Mouse (Mus musculus): Measurements from ENCODE around the gene Rrp1.
"Not testable (repeated sequence)": the region's sequence is repeated elsewhere in the genome, so short reads cannot be mapped to it uniquely, and the experiment has no call there.

Gene Rrp1

DNA sequence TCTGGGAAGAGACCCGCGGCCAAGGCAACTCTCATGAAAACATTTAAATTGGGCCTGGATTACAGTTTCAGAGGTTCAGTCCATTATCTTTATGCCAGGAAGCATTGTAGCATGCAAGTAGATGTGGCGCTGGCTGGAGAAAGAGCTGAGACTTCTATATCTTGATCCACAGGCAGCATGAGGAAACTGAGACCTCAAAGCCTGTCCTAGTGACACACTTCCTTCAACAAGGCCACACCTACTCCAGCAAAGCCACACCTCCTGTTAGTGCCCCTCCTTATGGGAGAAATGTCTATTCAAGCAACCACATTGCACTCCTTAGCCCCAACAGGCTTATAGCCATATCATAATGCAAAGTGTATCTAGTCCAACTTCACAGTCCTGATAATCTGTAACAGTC, 9.8 kb upstream of the Rrp1 start:
- no peak for DNase-seq

DNA sequence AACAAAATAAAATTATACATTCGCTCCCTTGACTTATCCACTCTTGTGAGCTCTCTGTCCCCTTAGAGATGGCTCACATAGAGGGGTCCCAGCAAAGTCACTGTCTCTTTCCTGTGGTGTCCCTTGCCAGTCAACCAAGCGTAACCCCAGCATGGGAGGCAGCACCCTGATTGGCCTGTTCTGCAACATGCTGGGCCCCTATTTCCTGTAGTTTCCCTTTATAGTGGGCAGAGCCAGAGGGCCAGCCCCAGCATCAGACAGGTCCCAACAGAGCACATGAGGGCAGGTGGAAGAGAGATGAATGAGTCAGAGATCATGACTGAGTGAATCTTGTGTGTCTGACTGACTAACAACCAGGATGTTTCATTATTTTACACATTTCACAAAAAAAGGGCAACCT, 8.1 kb upstream of the Rrp1 start:
- DNase-seq, result no peak

DNA sequence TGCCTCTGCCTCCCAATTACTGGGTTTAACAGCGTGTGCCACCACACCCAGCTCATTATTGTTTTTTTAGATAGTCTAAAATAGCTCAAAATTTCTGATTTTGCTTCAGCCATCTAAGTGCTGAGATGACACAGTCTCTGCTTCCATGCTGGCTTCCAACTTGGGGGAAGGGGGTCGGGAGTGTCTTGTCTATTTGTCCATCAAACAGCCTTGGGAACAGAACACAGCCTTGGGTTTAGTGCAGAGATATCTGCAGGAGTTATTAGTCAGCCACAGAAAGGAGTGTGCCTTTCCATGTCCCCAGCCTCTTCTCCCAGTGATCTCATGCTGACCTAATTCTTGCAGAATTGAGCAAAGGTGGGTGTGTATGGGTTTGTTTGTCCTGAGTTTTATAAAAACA, 5.9 kb upstream of the Rrp1 start:
- no peak for DNase-seq

DNA sequence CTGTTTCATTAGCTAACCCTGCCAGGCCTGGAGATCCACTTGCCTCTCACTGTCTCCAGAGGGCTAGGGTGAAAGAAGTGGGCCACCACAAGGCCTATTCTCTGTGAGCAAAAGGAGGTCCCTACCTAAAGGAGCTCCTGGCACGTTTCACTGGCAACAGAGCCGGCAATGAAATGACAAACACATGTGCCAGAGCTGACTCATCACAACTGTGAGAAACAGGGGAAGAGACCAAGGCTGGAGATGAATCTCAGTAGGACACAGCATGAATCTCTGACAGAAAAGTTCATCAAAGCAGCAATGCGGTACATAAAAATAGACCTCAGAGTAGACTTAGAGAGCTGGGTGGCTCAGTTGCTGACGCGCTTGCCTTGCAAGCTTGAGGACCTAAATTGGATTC, 5.0 kb upstream of the Rrp1 start:
- DNase-seq, result no peak

DNA sequence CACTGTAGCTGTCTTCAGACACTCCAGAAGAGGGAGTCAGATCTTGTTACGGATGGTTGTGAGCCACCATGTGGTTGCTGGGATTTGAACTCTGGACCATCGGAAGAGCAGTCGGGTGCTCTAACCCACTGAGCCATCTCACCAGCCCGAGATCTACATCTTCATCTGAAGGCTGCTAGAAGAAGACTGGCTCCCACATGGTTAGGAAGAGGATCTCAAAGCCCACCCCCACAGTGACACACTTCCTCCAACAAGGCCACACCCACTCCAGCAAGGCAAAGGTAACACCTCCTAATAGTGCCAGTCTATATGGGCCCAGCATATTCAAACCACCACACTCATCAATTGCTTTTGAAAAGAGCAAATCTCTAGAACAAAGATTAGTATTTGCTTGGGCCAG, 2.1 kb upstream of the Rrp1 start:
- DNase-seq, result not testable (repeated sequence)

DNA sequence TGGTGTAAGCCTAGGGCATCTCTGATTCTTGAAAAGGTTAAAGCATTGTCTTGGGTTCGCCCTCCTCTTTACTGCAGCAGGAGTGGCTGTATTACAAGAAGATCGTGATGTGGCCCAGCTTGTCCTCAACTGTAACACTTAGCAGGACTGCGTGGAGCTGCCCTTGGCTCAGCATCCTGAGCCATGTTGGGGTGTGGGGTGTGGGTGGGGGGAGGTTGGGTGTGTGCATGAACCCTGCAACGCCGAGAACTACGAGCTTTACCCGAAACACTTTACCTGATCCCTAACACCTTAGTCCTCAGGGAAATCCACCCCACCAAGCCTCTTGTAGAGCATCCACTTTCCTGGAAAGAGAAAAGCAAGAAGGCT, 293 bp upstream of the Rrp1 start:
- DNase-seq, result no peak

DNA sequence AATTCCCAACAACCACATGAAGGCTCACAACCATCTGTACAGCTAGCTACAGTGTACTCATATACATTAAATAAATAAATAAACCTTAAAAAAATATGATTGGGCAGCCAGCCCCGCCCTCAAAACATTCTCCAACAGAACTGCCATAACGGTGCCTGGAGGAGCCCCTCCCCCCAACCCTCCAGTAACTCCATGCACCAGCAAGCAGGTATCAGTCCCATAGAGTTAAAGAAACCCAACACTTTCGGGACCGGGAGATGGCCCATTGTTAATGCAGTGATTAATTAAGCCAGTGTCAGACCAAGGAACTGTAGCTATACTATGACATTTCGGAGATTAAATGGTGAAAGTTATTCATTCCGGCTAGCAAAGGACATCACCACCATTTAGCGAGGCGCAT, 992 bp downstream of the Rrp1 start:
- peak; percentile 56 for DNase-seq

DNA sequence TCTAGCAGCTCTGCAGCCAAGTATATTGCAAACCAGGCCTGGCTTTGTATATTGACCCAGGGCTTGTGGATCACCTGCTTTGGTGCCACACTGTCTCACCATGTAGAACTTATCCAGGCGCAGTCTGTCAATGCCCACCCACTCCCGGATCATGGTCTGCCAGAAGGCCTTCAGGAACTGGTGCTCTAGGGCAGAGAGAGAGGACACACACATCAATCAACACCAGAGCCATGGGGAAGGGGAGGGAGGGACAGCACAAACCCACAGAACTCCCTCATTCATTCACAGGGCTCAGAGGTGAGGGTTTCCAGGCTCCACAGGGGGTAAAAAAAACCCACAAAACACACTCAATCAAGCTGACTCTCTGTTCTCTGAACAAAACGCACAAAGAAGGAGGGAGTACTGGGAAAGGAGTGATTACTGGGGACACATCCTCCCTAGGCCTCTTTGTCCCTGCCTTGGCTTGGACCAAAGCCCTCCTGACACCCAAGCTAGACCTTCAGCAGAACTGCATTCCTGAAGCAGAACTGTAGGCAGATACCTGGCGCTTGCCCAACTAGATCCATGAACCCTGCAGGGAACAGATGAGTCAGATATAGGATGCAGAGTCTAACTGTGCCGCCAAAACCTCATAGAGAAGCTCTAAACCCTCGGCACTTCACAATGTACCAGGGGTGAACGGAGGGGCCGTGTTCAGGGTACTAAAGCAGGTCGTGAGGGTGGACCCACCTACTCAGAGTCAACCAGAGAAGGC, 3.6 kb downstream of the Rrp1 start:
- DNase-seq, result no peak

DNA sequence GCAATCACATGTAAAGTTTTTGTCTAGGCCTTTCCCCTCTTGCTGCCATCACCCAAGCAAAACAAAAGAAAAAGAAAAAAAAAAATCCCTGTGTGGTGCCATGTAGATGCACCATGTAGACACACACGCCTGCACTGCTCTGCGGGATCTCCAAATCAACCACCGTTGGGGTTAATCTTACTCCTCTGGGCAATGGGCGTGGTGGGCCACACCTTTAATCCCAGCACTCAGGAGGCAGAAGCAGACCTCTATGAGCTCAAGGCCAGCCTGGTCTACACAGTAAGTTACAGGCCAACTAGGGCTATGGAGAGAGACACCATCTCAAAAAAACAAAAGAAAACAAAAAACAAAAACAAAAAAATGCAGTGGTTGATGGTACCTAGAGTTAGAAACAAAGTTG, 5.7 kb downstream of the Rrp1 start:
- no peak for DNase-seq

DNA sequence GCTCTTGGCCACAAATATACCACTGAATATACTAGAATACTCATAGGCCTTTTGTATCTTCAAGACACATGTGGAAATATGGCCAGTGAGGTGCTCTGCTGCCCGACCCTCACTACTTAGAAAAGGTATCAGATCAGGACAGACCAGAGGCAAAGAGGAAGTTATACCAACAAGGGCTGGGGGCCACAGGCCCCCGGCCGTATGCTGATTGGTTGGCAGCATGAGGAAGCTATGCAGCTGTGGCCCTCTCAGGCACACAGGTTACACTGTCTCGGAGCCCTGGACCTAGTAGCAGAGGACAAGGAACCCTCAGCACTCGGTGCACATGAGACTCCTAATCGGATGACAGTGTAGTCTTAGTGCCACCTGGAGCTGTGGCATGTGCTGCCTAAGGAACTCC, 6.7 kb downstream of the Rrp1 start:
- DNase-seq, result no peak

DNA sequence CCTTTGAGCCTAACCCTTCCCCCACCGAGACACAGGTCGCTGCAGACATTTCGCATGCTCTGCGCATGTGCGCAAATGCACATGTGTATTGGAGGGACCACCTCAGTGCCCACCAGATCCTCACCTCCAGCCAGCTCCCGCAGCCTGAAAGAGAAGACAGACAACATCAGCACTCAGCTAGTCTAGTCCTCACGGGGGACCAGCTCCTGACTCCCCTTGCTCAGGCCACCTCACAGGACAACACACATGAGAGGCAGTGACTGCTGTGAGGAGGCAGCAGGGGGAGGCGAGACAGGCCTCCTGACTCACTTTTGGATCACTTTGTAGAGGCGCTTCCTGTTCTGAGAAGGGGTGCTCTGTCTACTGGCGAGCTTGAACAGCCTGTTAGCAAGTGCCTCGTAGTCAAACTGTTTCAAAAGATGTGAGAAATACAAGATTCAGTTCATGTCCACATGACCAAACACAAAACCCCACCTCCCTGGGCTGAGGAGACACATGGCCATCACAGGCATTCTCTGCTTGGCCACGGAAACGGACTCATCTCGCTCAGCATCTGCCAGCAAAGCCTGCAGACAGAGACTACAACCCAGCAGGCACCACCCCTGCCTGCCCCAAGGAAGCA, 10.4 kb downstream of the Rrp1 start:
- DNase-seq, result peak; percentile 2

DNA sequence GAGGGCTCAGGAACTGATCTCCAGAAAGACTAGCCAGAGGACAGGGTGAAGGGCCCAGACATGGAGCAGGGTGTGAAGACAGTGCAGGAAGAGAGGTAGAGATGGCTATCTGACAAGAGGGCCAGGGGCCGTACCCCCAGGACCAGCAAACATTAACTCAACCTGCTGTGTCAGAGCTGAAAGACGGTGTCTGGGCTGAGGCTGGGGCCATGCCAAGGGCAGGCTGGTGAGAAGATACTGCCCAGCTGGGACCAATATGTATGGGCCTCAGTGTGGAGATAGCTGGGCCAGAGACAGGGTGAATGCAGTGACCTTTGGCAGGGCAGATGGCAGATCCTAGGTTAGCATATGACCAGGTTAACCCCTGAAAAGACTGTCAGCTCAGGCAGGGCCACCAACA, 11.7 kb downstream of the Rrp1 start:
- DNase-seq, result peak; percentile 20

DNA sequence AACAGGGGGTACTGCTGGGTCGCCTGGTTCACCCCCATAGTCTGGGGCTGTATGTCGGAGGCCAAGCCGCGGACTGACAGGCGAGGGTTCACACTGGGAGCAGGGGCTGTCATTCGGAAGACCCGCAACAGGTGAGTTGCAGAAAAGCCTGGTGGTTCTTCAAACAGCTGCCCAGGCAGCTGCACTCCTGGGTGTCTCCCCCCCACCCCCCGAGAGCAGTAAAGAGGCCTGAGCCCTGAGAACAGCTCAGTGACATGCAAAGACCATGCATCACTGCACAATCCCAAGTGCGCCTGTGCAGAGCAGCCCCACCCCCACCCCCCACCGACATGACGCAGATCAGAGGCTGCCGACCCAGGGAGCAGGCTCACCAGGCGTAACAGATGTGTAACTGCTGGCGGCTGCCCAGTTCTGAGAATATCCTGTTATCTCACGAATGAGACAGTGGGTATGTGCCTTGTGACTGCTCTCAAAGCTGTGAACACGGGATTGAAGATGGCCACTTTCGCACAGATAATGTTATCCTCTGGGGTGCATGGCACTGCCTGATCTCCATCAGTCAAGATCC, 13.7 kb downstream of the Rrp1 start:
- no peak for DNase-seq

DNA sequence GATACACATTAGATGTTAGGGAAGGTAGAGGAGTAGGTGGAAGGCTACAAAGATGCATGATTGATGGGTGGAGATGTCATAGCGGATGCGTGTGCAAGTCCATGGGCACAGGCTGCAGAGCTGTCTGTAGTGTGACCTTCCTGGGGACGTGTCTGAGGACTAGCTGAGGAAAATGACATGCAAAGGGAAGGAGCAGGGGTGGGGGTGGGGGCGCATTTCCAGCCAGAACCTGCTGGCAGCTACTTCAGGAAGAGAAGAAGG, 16.3 kb downstream of the Rrp1 start:
- no peak for DNase-seq

DNA sequence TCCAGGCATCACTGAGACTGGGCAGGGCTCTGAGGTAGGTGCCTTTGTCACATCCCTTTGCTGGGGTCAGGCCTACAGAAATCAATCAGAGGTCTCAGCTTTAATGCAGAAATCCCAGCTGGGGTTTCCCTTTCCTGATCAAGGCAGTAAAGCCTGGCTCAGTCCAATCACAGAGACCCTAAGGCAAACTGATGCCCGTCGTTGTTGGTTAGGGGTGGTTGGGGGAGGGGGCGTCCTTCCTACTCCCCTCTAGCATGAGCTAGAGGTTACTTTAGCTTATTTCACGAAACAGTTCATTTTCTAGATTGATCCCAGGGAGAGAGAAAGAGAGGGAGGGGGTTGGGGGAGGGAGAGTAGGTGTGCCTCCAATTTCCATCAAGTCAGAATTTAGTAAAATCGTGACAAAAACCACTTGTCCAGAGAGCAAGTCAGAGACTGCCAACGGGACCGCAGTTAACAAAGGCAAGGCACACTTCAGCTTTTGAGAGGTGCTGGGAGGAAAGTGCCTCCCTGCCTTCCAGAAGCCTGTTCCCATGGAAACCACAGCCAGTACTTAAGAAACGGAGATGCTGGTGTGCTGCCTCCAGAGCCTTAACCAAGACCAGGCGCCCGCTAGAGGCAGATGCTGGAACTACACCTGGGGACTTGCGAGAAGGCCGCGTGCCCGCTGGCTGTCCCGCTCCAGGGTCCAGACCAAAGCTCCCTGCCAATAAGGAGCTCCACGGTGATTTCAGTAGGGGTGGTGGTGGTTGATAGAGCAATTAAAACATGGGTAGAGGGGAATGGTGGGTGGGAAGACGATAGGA, 16.8 kb downstream of the Rrp1 start:
- peak; percentile 89 for DNase-seq

DNA sequence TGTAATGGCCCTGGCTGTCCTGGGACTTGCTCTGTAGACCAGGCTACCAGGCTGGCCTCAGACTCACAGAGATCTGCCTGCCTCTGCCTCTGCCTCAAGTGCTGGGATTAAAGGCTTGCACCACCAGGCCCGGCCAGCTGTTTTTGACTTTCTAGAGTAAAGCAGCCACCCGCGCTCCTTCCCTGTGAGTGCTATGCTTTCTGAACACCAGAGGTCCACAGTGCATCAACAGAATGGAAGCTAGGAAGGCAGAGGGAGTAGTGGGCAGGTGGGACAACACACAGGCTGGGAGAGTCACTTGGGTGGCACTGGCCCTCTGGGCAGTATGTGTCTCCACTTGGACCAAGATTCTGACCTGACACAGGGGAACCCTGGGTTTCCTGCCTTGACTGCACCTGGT, 17.5 kb downstream of the Rrp1 start:
- no peak for DNase-seq

DNA sequence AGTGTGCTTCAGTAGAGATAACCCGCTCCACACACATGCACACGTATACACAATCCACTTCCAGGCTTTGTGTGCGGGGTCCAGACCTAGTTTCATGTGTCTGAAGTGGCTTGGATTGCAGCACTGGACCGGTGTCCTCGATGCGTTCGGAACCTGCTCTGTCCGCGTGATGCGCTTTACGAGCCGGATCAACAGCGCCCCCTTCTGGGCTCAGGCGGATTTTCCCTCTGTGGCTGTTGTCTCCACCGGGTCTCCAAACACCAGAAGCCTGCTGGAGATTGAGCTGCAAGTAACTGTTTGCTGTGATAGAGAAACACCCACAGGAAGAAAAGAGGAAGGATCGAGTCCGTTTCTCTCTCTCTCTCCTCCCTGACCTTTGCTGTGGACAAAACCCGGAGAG, 20.8 kb downstream of the Rrp1 start:
- peak; percentile 76 for DNase-seq

DNA sequence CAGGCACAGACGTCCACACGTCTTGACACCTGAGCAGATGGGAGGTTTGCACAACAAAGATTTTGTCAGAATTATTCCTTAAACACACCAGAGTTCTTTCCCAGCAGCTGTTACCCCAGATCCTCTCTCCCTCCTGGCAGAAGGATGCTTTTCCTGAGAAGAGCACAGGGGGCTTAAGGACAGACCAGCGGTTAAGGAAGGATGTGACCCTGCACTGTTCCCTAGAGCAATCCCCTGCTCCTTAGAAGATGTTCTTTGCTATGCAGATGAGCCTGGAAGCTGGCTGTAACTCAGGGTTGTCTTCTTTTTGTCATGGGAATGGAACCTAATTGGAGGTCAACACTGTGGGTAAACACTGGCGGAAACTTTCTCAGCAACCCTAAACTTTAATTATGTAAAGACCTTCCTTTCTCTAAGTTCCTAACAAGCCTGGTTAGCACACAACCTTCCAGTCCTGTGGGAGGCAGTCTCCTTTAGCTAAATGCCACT, 21.8 kb downstream of the Rrp1 start:
- no peak for DNase-seq

DNA sequence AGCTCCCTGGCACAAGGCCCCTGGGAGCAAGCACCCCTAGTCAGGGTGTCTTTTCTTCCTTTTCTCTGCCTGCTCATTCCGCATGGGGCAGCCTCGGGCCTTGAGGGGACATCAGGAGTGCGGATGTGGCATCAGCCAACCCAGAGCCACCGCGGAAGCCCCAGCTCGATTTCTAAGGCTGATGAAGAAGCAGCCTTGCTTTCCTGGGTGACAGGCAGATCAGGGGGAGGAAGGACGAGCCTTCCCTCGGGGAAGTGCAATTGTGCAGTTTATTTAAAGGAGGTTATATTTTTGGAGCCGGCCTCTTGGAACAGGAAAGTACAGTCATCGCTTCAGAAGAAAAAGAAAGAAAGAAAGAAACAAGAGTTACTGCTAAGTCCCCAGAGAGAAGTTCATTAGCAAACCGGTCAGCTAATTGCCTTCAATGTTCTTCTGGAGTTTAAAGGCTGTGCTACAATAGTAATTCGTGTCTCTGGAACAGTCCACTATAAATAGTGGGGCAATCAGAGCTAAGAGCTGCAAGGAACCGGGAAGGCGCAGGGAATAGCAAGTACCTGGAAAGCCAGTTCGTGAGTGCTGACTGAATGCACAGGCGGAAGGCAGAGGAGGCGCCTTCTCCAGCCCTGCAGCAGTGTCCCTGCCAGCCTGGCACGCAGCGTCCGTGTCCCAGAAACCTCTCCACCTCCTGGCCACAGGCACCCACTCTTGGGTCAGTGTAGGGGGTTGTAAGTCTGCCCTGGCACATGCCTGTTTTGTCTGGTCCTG, 24.4 kb downstream of the Rrp1 start:
- DNase-seq, result no peak

DNA sequence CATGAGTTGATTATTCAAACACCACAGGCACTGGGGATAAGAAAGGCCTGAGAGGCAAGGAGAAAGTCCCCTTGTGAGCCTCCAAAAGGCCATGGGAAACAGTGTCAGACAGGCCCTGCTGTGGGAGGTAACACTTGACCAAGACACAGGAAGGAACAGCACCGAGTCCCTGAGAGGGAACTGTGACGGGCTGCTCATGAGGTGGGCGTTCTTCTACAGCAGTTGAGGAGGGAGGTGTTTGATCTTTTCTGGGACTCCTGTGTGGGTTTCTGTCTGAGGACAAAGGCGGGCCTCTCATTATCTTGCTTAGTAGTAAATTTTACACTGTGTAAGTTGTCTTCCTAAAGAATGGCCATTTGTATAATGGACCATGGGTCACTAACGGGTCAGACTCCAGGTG, 27.3 kb downstream of the Rrp1 start:
- no peak for DNase-seq

DNA sequence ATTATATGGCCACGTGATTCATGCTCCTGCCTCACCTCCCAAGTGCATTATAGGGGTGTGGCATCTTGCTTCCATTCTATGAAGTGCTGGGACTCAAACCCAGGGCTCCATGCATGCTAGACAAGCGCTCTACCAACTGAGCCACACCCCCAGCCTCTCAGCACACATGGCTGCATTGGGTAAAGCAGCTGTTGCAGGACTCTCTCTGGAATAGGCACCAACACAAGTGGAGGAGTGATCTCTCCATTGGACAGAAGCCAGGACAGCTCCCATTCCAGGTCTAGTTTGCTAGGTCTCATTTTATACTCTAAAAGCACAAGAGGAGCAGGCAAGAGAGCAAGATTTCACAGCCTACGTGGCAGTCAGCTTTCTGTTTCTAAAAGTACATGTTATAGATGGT, 29.3 kb downstream of the Rrp1 start:
- no peak for DNase-seq

DNA sequence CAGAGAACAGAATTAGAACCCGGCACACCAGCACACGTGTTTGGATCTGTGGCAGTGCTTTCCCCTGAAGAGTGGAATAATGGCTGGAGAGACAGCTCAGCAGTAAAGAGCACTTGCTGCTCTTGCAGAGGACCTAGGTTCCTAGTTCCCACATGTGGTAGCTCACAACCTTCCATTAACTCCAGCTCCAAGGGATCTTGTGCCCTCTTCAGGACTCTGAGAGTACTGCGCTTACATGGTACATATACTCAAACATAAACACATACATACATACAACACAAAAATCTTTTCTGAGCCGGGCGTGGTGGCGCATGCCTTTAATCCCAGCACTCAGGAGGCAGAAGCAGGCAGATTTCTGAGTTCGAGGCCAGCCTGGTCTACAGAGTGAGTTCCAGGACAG, 34.3 kb downstream of the Rrp1 start:
- no peak for DNase-seq

Measured in cerebellum, adult 11-12 months (tissue).